35 mouse cellular contexts compared by ENCODE assay signal in the genomic region with DNA sequence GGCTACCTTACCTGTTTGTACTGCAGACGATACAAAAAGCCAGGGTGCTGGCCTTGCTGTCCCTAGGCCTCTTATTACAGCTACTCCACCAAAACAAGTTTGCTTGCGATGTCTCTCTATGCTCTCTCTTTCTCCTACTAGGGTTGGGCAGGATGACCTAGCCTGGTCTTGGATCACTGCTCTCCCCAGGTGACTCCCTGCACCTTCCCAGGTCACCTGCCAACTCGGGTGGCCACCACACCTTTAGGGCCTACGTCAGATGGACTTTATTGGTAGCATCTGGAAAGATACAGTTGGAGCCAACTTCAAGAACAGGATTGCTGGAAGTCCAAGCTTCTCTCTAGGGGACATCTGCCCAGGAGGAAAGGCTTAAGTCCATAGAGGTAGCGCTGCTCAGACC. TPM values are rescaled to one million over a fixed set of nuclear protein-coding genes. Genes with fewer than 3 reads are reported as not detected.
"Had no signal": no experiment of that assay in that cellular context is flagged by ENCODE, and none has a peak within 500 bp of the region (broad histone marks: within the 10 kb centered on the region; RNA-seq: fewer than 3 reads in every experiment).

No protein-coding gene starts in this region.

- H3K9ac ChIP-seq: heart, embryonic 13.5 days; heart, embryonic 15.5 days; hindbrain, embryonic 13.5 days; hindbrain, embryonic 15.5 days; kidney, embryonic 15.5 days; limb, embryonic 13.5 days; limb, embryonic 15.5 days; liver, embryonic 12.5 days had no signal

- H3K36me3 ChIP-seq: heart, embryonic 10.5 days; heart, embryonic 13.5 days; heart, embryonic 15.5 days; hindbrain, embryonic 13.5 days; hindbrain, embryonic 15.5 days; kidney, embryonic 15.5 days; limb, embryonic 13.5 days; limb, embryonic 15.5 days; liver, embryonic 12.5 days had no signal

- ATAC-seq: liver, embryonic 12.5 days had no signal

- H3K4me2 ChIP-seq: heart, embryonic 15.5 days; hindbrain, embryonic 13.5 days; limb, embryonic 15.5 days had no signal

- H3K27ac ChIP-seq: heart, embryonic 10.5 days; heart, embryonic 15.5 days; hindbrain, embryonic 15.5 days; hindbrain, postnatal 0 days; kidney, embryonic 15.5 days; kidney, postnatal 0 days; limb, embryonic 13.5 days; limb, embryonic 15.5 days; liver, embryonic 12.5 days had no signal

- H3K4me3 ChIP-seq: heart, embryonic 10.5 days; heart, embryonic 13.5 days; heart, embryonic 15.5 days; hindbrain, embryonic 13.5 days; hindbrain, embryonic 15.5 days; kidney, embryonic 15.5 days; limb, embryonic 13.5 days; limb, embryonic 15.5 days; liver, embryonic 12.5 days had no signal

- H3K9me3 ChIP-seq: heart, embryonic 10.5 days; heart, embryonic 13.5 days; heart, embryonic 15.5 days; hindbrain, embryonic 13.5 days; hindbrain, embryonic 15.5 days; kidney, embryonic 15.5 days; limb, embryonic 15.5 days; liver, embryonic 12.5 days had no signal

- DNase-seq: gastrocnemius, postnatal 14 days; gastrocnemius, postnatal 36 days; kidney, adult 11 months; layer of hippocampus, adult 9-11 months; layer of hippocampus, postnatal 36 days had no signal

- H3K27me3 ChIP-seq: hindbrain, embryonic 15.5 days; limb, embryonic 15.5 days had no signal

RNA-seq across cellular contexts. Expression of gene Phgr1, which starts 7.7 kb away (rescaled TPM):
- total RNA-seq: gastrocnemius, adult 2 months; gastrocnemius, postnatal 14 days; gastrocnemius, postnatal 36 days; heart, adult 8-10 months; heart, postnatal 14 days; heart, postnatal 36 days; hematopoietic stem cell, adult 5-6 weeks; hindbrain, postnatal 0 days; layer of hippocampus, adult 18-20 months; layer of hippocampus, adult 8-10 months; layer of hippocampus, postnatal 14 days; layer of hippocampus, postnatal 36 days; left cerebral cortex, adult 18-20 months; left cerebral cortex, adult 8-10 months; left cerebral cortex, postnatal 10 days; left cerebral cortex, postnatal 25 days; left cerebral cortex, postnatal 4 days; liver, adult 2 months had no signal
- polyA plus RNA-seq: frontal cortex, adult 2 months; heart, embryonic 10.5 days; heart, embryonic 13.5 days; heart, embryonic 15.5 days; heart, postnatal 0 days; hindbrain, embryonic 11.5 days; hindbrain, embryonic 13.5 days; hindbrain, embryonic 15.5 days; hindbrain, postnatal 0 days; kidney, adult 2 months; kidney, embryonic 15.5 days; kidney, postnatal 0 days; limb, embryonic 11.5 days; limb, embryonic 13.5 days; liver, embryonic 12.5 days had no signal

RNA-seq across cellular contexts. Expression of gene Disp2, which starts 14.6 kb away (rescaled TPM):
- total RNA-seq: gastrocnemius, adult 2 months; gastrocnemius, postnatal 36 days; hematopoietic stem cell, adult 5-6 weeks had no signal
